Mouse (Mus musculus) regulatory T cell (primary cell): ENCODE results near the gene Hebp2.

ENCODE experiments used
- in situ Hi-C: fragments of 300-600 bp; cut with MboI, MseI; formaldehyde crosslinking; loops from one replicate; pipeline ENCODE4 v1.15.1; 2025; ENCODE audit warnings: high pct_unique_total_duplicates

The Hebp2 gene

GRCm38 (mm10) chr10:18511496-18511895 is 34.4 kb downstream of the Hebp2 start:
- in situ Hi-C loops = no loop called here

GRCm38 (mm10) chr10:18510663-18511062 is 35.2 kb downstream of the Hebp2 start:
- in situ Hi-C loops = no loop called here

- in situ Hi-C loops = no loop called here
Observed at GRCm38 (mm10) chr10:18508586-18508985, 37.3 kb downstream of the Hebp2 start.

DNA sequence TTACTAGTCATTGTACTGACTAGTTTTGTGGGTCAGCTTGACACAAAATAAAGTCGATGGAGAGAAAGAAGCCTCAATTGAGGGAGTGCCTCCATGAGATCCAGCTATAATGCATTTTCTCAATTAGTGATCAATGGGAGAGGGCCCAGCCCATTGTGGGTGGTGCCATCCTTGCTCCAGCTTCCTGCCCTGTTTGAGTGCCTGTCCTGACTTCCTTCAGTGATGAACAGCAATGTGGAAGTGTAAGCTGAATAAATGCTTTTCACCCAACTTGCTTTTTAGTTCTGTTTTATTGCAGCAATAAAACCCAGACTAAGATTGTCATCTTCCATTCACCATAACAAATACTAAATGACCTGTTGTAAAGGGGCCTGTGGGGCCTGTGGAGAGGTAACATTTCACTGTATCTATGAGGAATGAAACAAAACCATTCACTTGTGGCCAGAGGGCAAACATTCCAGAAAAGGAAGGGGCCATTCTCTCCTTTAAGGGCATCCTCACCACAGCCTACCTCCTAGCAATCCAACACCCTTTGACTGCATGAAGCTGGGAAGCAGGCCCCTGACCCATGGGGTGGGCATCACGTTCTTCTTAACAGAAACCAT is 37.9 kb downstream of the Hebp2 start:
- in situ Hi-C loops = no loop called here

- in situ Hi-C loops = no loop called here
Observed at GRCm38 (mm10) chr10:18506501-18506946, 39.4 kb downstream of the Hebp2 start.

- in situ Hi-C loops = no loop called here
Observed at GRCm38 (mm10) chr10:18505690-18506089, 40.2 kb downstream of the Hebp2 start.

GRCm38 (mm10) chr10:18501997-18502396 is 43.9 kb downstream of the Hebp2 start:
- in situ Hi-C loops = no loop called here

DNA sequence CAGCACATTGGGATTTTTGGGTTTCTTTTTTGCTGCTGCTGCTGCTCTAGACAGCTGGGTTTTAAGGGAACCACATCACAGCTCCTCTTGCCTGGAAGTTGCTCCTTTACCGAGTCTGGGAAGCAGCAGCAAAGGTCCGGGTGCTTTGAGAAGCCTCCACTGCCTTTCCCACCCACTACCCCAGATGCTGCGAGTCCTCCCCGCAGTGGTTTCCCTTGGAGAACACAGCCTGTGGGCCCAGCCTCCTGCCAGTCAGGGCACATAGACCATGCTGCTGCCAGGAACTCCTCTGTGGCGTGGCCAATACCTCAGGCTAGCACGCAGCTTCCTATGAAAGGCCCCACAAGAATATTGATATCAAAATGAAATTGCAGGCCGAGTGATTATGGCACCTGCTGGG is 48.8 kb downstream of the Hebp2 start:
- in situ Hi-C loops = no loop called here

DNA sequence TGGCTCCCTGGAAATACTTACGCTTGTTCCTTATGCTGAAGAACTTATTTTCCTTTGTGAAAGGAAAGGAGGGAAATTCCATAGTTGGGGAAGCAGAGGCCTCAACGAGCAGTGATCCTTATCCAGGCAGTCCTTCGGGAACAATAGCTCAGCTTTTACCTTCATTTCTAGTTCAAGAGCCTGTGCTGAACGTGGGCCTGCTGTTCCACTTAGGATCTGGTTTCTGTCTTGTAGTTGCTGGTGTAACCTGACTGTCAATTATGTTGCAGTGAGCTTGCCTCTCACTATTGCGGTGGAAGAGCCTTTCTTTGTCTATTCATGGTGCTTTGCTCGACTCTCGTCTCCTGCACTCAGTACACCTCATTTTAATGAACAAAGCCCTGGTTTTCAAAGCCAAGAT is 51.6 kb downstream of the Hebp2 start:
- in situ Hi-C loops = no loop called here

GRCm38 (mm10) chr10:18493010-18493894 is 52.6 kb downstream of the Hebp2 start:
- in situ Hi-C loops = no loop called here

DNA sequence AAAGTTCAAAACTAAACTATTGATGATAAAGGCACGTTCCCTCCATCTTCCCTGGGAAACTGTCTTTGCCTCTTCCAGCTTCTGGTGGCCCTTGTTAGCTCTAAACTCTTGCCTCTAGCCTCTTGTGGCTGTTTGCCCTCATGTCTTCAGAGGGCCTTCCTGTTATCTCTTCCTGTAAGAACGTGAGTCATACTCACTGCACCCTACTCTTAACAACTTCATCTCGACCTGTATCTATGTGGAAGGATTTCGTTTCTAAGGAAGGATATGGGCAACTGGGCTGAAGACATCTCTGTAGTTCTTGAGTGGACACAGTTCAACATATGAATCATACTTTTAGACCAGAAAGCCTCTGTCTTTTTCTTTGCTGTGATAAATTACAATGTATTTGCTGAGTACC is 53.9 kb downstream of the Hebp2 start:
- in situ Hi-C loops = no loop called here

DNA sequence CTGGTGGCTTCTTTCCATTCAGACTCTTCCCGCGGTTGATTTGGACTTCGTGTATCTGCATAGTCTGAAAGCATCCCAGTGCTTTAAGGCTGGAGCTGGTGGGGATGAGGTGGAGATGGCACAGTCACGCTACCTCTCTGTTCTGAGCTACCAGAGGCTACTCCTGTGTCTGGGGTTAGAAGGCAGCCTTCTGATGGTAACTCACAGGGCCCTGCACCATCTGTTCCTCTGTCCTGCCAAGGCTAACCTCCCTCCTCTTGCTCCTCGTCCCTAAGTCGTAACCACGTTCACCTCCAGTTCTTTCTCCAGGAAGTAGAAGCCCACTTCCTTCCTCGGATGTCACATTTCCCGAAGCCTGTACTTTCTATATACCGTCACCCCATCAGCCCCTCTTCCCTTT is 55.9 kb downstream of the Hebp2 start:
- in situ Hi-C loops = no loop called here
